Mouse (Mus musculus): ENCODE results near the gene Plcl1. TPM values are rescaled to one million over a fixed set of nuclear protein-coding genes. Genes with fewer than 3 reads are reported as not detected.

Gene Plcl1
- polyA plus RNA-seq, 1 experiment: 0.58 TPM

GRCm38 (mm10) chr1:55705756-55706155 is 300.0 kb downstream of the Plcl1 start:
- Histone ChIP-seq H3K27ac (ENCODE audit: insufficient read depth, low read depth, low read length) (no peak overlapping the region), H3K4me3 (ENCODE audit: low read depth, low read length) (no peak overlapping the region), H3K36me3 (ENCODE audit: control insufficient read depth, insufficient read depth, low read length) (no peaks in the 10 kb centered on the region), H3K4me1 (ENCODE audit: control insufficient read depth, insufficient read depth, insufficient read length, low read length) (no peaks in the 10 kb centered on the region; the same call in 1 of the 2 replicates), H3K27me3 (ENCODE audit: control insufficient read depth, insufficient read depth, low read length) (no peaks in the 10 kb centered on the region)
- TF ChIP-seq CTCF (IDR thresholded peaks at IDR 0.05; ENCODE audit: extremely low read depth, insufficient read length, insufficient replicate concordance, low read depth, low read length): no peak
- WGBS: 53% methylated on average over 3 of the region's 3 CpGs

GRCm38 (mm10) chr1:55706933-55707332 is 301.2 kb downstream of the Plcl1 start:
- WGBS: 22% methylated on average over 1 of the region's 1 CpGs
- no peak overlapping the region for H3K4me3 ChIP-seq (ENCODE audit: low read depth, low read length)
- H3K27me3 ChIP-seq (ENCODE audit: control insufficient read depth, insufficient read depth, low read length): no peaks in the 10 kb centered on the region
- no peak overlapping the region for H3K27ac ChIP-seq (ENCODE audit: insufficient read depth, low read depth, low read length)
- no peak for TF ChIP-seq POLR2A (IDR thresholded peaks at IDR 0.05; ENCODE audit: low read depth, low read length)
- no peak for TF ChIP-seq CTCF (IDR thresholded peaks at IDR 0.05; ENCODE audit: extremely low read depth, insufficient read length, insufficient replicate concordance, low read depth, low read length)
- no peaks in the 10 kb centered on the region; the same call in 1 of the 2 replicates for H3K4me1 ChIP-seq (ENCODE audit: control insufficient read depth, insufficient read depth, insufficient read length, low read length)
- H3K36me3 ChIP-seq (ENCODE audit: control insufficient read depth, insufficient read depth, low read length): no peaks in the 10 kb centered on the region

- TF ChIP-seq CTCF (IDR thresholded peaks at IDR 0.05; ENCODE audit: extremely low read depth, insufficient read length, insufficient replicate concordance, low read depth, low read length): no peak
- TF ChIP-seq POLR2A (IDR thresholded peaks at IDR 0.05; ENCODE audit: low read depth, low read length): no peak
- 77% methylated on average over 4 of the region's 4 CpGs for WGBS
Observed at GRCm38 (mm10) chr1:55717283-55717803, 311.6 kb downstream of the Plcl1 start.

GRCm38 (mm10) chr1:55725428-55725827 is 319.7 kb downstream of the Plcl1 start:
- Histone ChIP-seq H3K36me3 (ENCODE audit: control insufficient read depth, insufficient read depth, low read length) (no peaks in the 10 kb centered on the region), H3K4me3 (ENCODE audit: low read depth, low read length) (no peak overlapping the region), H3K27me3 (ENCODE audit: control insufficient read depth, insufficient read depth, low read length) (no peaks in the 10 kb centered on the region), H3K4me1 (ENCODE audit: control insufficient read depth, insufficient read depth, insufficient read length, low read length) (no peaks in the 10 kb centered on the region), H3K27ac (ENCODE audit: insufficient read depth, low read depth, low read length) (no peak overlapping the region)
- TF ChIP-seq POLR2A (IDR thresholded peaks at IDR 0.05; ENCODE audit: low read depth, low read length): no peak
- no peak for TF ChIP-seq CTCF (IDR thresholded peaks at IDR 0.05; ENCODE audit: extremely low read depth, insufficient read length, insufficient replicate concordance, low read depth, low read length)
- WGBS: 41% methylated on average over 3 of the region's 3 CpGs

More at GRCm38 (mm10) chr1:55717283-55717803, 311.6 kb downstream of the Plcl1 start:
- Histone ChIP-seq H3K36me3 (ENCODE audit: control insufficient read depth, insufficient read depth, low read length) (no peaks in the 10 kb centered on the region), H3K4me3 (ENCODE audit: low read depth, low read length) (no peak overlapping the region), H3K4me1 (ENCODE audit: control insufficient read depth, insufficient read depth, insufficient read length, low read length) (no peaks in the 10 kb centered on the region), H3K27ac (ENCODE audit: insufficient read depth, low read depth, low read length) (no peak overlapping the region), H3K27me3 (ENCODE audit: control insufficient read depth, insufficient read depth, low read length) (no peaks in the 10 kb centered on the region)

GRCm38 (mm10) chr1:55729332-55729731 is 323.6 kb downstream of the Plcl1 start:
- Histone ChIP-seq H3K27me3 (ENCODE audit: control insufficient read depth, insufficient read depth, low read length) (no peaks in the 10 kb centered on the region), H3K4me1 (ENCODE audit: control insufficient read depth, insufficient read depth, insufficient read length, low read length) (no peaks in the 10 kb centered on the region), H3K4me3 (ENCODE audit: low read depth, low read length) (no peak overlapping the region), H3K36me3 (ENCODE audit: control insufficient read depth, insufficient read depth, low read length) (no peaks in the 10 kb centered on the region), H3K27ac (ENCODE audit: insufficient read depth, low read depth, low read length) (no peak overlapping the region)
- 87% methylated on average over 3 of the region's 3 CpGs for WGBS
- TF ChIP-seq CTCF (IDR thresholded peaks at IDR 0.05; ENCODE audit: extremely low read depth, insufficient read length, insufficient replicate concordance, low read depth, low read length) (no peak), POLR2A (IDR thresholded peaks at IDR 0.05; ENCODE audit: low read depth, low read length) (no peak)

- H3K36me3 ChIP-seq (ENCODE audit: control insufficient read depth, insufficient read depth, low read length): no peaks in the 10 kb centered on the region
- WGBS: 43% methylated on average over 3 of the region's 3 CpGs
- H3K27ac ChIP-seq (ENCODE audit: insufficient read depth, low read depth, low read length): no peak overlapping the region
- H3K4me3 ChIP-seq (ENCODE audit: low read depth, low read length): no peak overlapping the region
- no peaks in the 10 kb centered on the region for H3K4me1 ChIP-seq (ENCODE audit: control insufficient read depth, insufficient read depth, insufficient read length, low read length)
- TF ChIP-seq CTCF (IDR thresholded peaks at IDR 0.05; ENCODE audit: extremely low read depth, insufficient read length, insufficient replicate concordance, low read depth, low read length) (no peak), POLR2A (IDR thresholded peaks at IDR 0.05; ENCODE audit: low read depth, low read length) (no peak)
- H3K27me3 ChIP-seq (ENCODE audit: control insufficient read depth, insufficient read depth, low read length): no peaks in the 10 kb centered on the region
Observed at GRCm38 (mm10) chr1:55732951-55733350, 327.2 kb downstream of the Plcl1 start.

- 86% methylated on average over 14 of the region's 14 CpGs for WGBS
- peak; percentile 78; the same call in 1 of the 2 replicates for TF ChIP-seq CTCF (IDR thresholded peaks at IDR 0.05; ENCODE audit: extremely low read depth, insufficient read length, insufficient replicate concordance, low read depth, low read length)
- no peak for TF ChIP-seq POLR2A (IDR thresholded peaks at IDR 0.05; ENCODE audit: low read depth, low read length)
- Histone ChIP-seq H3K36me3 (ENCODE audit: control insufficient read depth, insufficient read depth, low read length) (no peaks in the 10 kb centered on the region), H3K4me3 (ENCODE audit: low read depth, low read length) (no peak overlapping the region), H3K4me1 (ENCODE audit: control insufficient read depth, insufficient read depth, insufficient read length, low read length) (no peaks in the 10 kb centered on the region), H3K27me3 (ENCODE audit: control insufficient read depth, insufficient read depth, low read length) (no peaks in the 10 kb centered on the region), H3K27ac (ENCODE audit: insufficient read depth, low read depth, low read length) (no peak overlapping the region)
Observed at GRCm38 (mm10) chr1:55736054-55736740, 330.5 kb downstream of the Plcl1 start.

Data from small intestine, adult 2 months (tissue).